19 mouse cellular contexts compared by ENCODE assay signal in genomic region chr12:31897456-31897855, GRCm38 (mm10). TPM values are rescaled to one million over a fixed set of nuclear protein-coding genes. Genes with fewer than 3 reads are reported as not detected.
DNase-seq lines count a peak whose midpoint lies in the region; ATAC-seq and TF ChIP-seq lines count a peak whose summit lies in the region.
"Had no signal": no experiment of that assay in that cellular context is flagged by ENCODE, and none has a peak within 500 bp of the region (broad histone marks: within the 10 kb centered on the region; RNA-seq: fewer than 3 reads in every experiment).

No protein-coding gene starts in this region.

- 58% methylated on average over 7 of the region's 7 CpGs for WGBS in neural tube, embryonic 12.5 days
- 57% methylated on average over 7 of the region's 7 CpGs for WGBS in neural tube, embryonic 13.5 days

- intact Hi-C loops in gastrocnemius, adult 2 months (cut with DNase I), result no loop called here

- no peak overlapping the region for H3K4me3 ChIP-seq in gastrocnemius, adult 2 months
- H3K4me3 ChIP-seq in neural tube, embryonic 12.5 days, result no peak overlapping the region
- H3K4me3 ChIP-seq in neural tube, embryonic 13.5 days, result no peak overlapping the region
- H3K4me3 ChIP-seq: embryonic facial prominence, embryonic 13.5 days; forebrain, embryonic 15.5 days; heart, embryonic 12.5 days had no signal

- no peak for ATAC-seq in neural tube, embryonic 12.5 days (ENCODE audit: low FRiP score, low read depth)
- no peak for ATAC-seq in neural tube, embryonic 13.5 days (ENCODE audit: low read depth)
- ATAC-seq in monocyte, adult 5-6 weeks (replicated peaks; ENCODE audit: insufficient number of reproducible peaks, low FRiP score, low TSS enrichment, poor library complexity, severe bottlenecking), result no peak

- H3K4me2 ChIP-seq in neural tube, embryonic 12.5 days (replicated peaks), result no peak overlapping the region
- H3K4me2 ChIP-seq in neural tube, embryonic 13.5 days, result no peak overlapping the region
- H3K4me2 ChIP-seq: embryonic facial prominence, embryonic 13.5 days; forebrain, embryonic 15.5 days; heart, embryonic 12.5 days had no signal

- TF ChIP-seq CTCF in gastrocnemius, adult 2 months (IDR thresholded peaks at IDR 0.05), result no peak

- H3K36me3 ChIP-seq in neural tube, embryonic 12.5 days, result no peaks in the 10 kb centered on the region
- H3K36me3 ChIP-seq in neural tube, embryonic 13.5 days, result no peaks in the 10 kb centered on the region
- H3K36me3 ChIP-seq: forebrain, embryonic 15.5 days had no signal

- peak overlapping the region; percentile 71 for H3K27ac ChIP-seq in gastrocnemius, adult 2 months
- H3K27ac ChIP-seq in neural tube, embryonic 12.5 days, result no peak overlapping the region
- peak overlapping the region; percentile 68; the same call in 1 of the 2 replicates for H3K27ac ChIP-seq in neural tube, embryonic 13.5 days (replicated peaks)
- H3K27ac ChIP-seq: embryonic facial prominence, embryonic 13.5 days; liver, embryonic 14.5 days had no signal

- DNase-seq in gastrocnemius, adult 2 months, result no peak
- no peak for DNase-seq in gastrocnemius, postnatal 4 days (ENCODE audit: low spot score in 2 of 2)
- no peak for DNase-seq in neural tube, embryonic 10.5 days (ENCODE audit: extremely low spot score, low spot score)
- DNase-seq in cerebellum, postnatal 36 days, result peak; percentile 84 to 88
- DNase-seq in urinary bladder, postnatal 10 days (ENCODE audit: low spot score), result no peak
- DNase-seq: adrenal gland, postnatal 10 days; B cell, adult 2 months; gastrocnemius, postnatal 25 days; layer of hippocampus, adult 9-11 months; lung, postnatal 14 days; right cerebral cortex, postnatal 4 days; thymus, adult 18-20 months had no signal

- no peaks in the 10 kb centered on the region for H3K27me3 ChIP-seq in neural tube, embryonic 12.5 days (replicated peaks)
- no peaks in the 10 kb centered on the region for H3K27me3 ChIP-seq in neural tube, embryonic 13.5 days
- H3K27me3 ChIP-seq: embryonic facial prominence, embryonic 13.5 days; forebrain, embryonic 15.5 days; heart, embryonic 12.5 days had no signal

- H3K4me1 ChIP-seq in neural tube, embryonic 12.5 days, result peaks cover 24% of the 10 kb centered on the region
- H3K4me1 ChIP-seq in neural tube, embryonic 13.5 days (replicated peaks), result peaks cover 34% of the 10 kb centered on the region

- 0 out of 2 replicates have a peak overlapping the region, but pooled peaks have one; percentile 9 for H3K9ac ChIP-seq in neural tube, embryonic 12.5 days
- H3K9ac ChIP-seq in neural tube, embryonic 13.5 days, result no peak overlapping the region
- H3K9ac ChIP-seq: embryonic facial prominence, embryonic 13.5 days; forebrain, embryonic 15.5 days; heart, embryonic 12.5 days; liver, embryonic 14.5 days had no signal

- no peaks in the 10 kb centered on the region for H3K9me3 ChIP-seq in neural tube, embryonic 12.5 days
- no peaks in the 10 kb centered on the region for H3K9me3 ChIP-seq in neural tube, embryonic 13.5 days
- H3K9me3 ChIP-seq: embryonic facial prominence, embryonic 13.5 days; forebrain, embryonic 15.5 days; heart, embryonic 12.5 days had no signal

RNA-seq across cellular contexts. Expression of gene Hbp1, which starts 52.9 kb away (rescaled TPM):
- total RNA-seq in gastrocnemius, adult 2 months (2021), result 10 to 100 TPM; 60.3 to 74.6 TPM
- total RNA-seq in gastrocnemius, postnatal 4 days (2021), result 10 to 100 TPM; 69.3 to 72.5 TPM
- polyA plus RNA-seq in neural tube, embryonic 12.5 days (2016; fragmentation: Nextera tagmentation; extraction: Ambion mirVana), result 92.9 and 95.8 TPM in 2 replicates
- 72.0 and 77.2 TPM in 2 replicates for polyA plus RNA-seq in neural tube, embryonic 13.5 days (2015; fragmentation: Nextera tagmentation; extraction: Ambion mirVana)
- 136 to 288 TPM (median 244 TPM) in 3 replicates for total RNA-seq in monocyte, adult 5-6 weeks (2017)

Comparison
In these comparisons a context has a peak if more than half of its experiments do, and no peak if none do; other contexts are left out.
1. DNase-seq: peak in cerebellum, postnatal 36 days (2 of 2); none in gastrocnemius, adult 2 months (single experiment), gastrocnemius, postnatal 4 days (0 of 2), neural tube, embryonic 10.5 days (single experiment) and urinary bladder, postnatal 10 days (single experiment).